20 mouse cellular contexts compared by ENCODE assay signal in genomic region chr13:43631266-43631665, GRCm38 (mm10). TPM values are rescaled to one million over a fixed set of nuclear protein-coding genes. Genes with fewer than 3 reads are reported as not detected.
"Had no signal": no experiment of that assay in that cellular context is flagged by ENCODE, and none has a peak within 500 bp of the region (broad histone marks: within the 10 kb centered on the region; RNA-seq: fewer than 3 reads in every experiment).

No protein-coding gene starts in this region.

- H3K4me1 ChIP-seq: midbrain, embryonic 10.5 days; midbrain, embryonic 12.5 days had no signal

- H3K27ac ChIP-seq: midbrain, embryonic 10.5 days; midbrain, embryonic 12.5 days; neural tube, embryonic 13.5 days; neural tube, embryonic 15.5 days had no signal

- DNase-seq: lung, embryonic 14.5 days; lung, postnatal 10 days; lung, postnatal 4 days; midbrain, embryonic 14.5 days; retina, postnatal 1 day; right cerebral cortex, adult 18-20 months; right cerebral cortex, postnatal 25 days; right cerebral cortex, postnatal 4 days; spleen, adult 18-20 months; thymus, adult 18-20 months; thymus, postnatal 14 days; thymus, postnatal 36 days had no signal

- H3K4me3 ChIP-seq: midbrain, embryonic 10.5 days; midbrain, embryonic 12.5 days; myocyte; neural tube, embryonic 13.5 days; neural tube, embryonic 15.5 days had no signal

- H3K27me3 ChIP-seq: midbrain, embryonic 12.5 days; neural tube, embryonic 13.5 days; neural tube, embryonic 15.5 days had no signal

- ATAC-seq: midbrain, embryonic 16.5 days had no signal

RNA-seq across cellular contexts. Expression of gene Rnf182, which starts 15.8 kb away (rescaled TPM):
- total RNA-seq: megakaryocyte, adult 5-6 weeks; megakaryocyte-erythroid progenitor cell, adult 5-6 weeks had no signal
- polyA plus RNA-seq: myocyte had no signal
